Mouse (Mus musculus): Measurements from ENCODE around the gene Ecm2.

The Ecm2 gene

DNA sequence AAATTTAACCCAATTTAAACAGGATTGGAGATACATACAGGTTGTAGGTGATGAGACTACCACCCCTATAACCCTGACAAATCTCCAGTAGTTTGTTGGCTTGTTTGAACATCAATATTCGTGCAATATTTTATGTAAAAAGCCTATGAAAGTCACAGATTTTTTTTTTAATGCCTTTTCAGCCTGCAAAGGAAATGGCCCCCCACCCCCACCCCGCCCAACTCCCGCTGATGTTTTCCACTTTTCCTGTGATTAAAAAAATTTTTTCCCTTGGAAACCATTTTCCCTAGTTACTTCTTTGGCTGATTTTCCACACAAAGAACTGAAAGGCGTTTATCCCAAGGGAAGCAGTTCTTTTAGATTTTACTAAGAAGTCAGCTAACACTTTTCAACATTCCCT, at the start of gene Ecm2:
Gene Ecm2 (plus strand): TSS at position 301 of the 400 bp plus-strand sequence.
- no peak for DNase-seq

DNA sequence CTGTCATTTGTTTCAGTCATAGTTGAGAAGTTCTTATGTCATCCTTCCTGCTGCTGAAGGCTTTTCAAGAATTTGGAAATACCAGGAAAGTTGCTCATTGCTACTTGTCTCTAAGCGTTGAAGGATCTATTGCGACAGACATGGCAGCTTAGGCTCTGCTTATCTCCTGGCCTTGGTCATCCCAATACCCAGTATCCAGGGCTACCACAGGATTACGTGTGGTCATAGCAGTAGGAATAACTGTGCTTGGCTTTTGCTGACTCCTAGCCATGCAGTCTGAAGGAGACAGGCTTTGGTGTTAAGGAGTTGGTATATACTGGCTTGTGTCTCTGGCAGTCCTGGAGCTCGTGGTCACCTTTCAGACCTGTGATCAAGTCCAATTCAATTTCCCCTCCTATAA, 44.3 kb upstream of the Ecm2 start:
- DNase-seq = no peak

DNA sequence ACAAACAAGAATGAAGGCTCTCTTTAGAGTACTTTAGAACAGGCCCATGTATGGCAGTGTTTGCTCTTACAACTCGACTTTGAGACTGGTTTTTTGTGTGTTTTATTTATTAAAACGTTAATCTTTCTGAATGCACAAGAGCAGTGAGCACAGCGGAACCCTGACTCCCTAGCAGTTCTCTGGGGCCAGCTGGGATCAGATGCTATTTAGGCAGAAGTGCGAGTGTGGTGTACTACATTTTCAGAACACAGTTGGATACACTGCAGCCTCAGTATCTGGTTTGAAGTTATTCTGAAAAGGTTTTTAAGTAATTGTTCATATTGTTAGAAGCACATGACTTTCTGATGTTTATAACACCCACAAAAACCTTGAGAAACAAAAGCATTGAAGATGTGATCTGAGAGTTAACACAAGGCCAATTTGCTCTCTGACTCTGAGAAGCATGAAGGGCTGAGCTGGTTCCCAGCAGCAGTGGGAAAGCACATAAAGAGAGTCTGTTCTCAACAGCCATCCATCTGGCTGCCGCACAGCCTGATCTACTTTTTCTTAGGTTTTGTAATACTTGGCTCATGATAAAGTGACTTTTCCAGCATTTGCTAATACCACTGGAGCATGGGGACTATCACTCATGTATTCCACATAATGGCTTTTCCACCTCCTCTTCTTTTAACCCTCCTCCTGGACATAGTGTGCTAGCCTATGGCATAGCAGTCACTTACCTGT, 43.8 kb upstream of the Ecm2 start:
- no peak for DNase-seq

DNA sequence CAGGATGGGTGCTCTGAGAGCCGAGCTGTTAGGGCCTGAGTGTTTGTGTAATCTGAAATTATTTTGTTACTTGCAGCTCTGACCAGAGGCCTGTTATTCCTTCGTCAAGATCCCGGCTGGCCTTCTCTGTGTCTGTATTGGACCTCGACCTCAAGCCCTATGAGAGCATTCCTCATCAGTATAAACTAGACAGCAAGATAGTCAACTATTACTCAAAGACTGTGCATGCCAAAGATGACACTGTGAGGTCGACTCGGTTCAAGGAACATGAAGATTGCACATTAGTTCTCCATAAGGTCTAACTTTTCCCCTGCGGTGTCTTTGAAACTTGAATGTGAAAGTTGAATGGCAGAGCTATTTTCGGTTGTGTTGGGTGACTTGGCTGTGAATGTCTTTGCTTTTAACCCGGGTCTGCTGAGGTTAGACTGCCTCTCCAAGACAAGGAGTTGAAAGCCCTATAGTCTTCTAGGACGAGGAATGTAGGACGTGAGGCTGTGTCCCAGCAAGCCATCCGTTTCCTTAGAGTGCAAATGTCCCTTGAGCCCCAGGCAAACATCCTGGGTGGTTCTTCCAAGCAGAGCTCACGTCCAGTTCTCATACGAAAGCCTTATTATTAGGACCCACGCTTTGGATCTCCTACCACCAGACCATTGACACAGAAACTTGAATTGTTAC, 43.0 kb upstream of the Ecm2 start:
- DNase-seq = no peak

DNA sequence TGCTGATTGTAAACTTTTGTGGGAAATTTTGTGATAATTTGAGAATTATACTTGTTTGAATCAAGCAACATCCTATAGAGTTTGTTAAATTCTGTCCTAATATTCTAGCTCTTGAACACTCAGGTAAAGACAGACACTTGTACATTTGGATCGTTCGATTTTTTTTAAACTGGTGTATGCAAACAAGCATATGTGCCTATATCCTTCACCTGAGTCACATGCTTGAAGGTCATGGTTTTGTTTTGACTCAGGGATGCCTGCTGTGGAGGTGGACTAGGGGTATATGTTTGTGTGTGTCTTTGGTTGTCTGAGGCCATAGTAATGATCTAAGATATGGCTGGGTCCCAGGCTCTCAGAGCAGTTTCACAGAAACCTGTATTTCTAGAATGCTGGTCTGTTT, 41.7 kb upstream of the Ecm2 start:
- DNase-seq = no peak

DNA sequence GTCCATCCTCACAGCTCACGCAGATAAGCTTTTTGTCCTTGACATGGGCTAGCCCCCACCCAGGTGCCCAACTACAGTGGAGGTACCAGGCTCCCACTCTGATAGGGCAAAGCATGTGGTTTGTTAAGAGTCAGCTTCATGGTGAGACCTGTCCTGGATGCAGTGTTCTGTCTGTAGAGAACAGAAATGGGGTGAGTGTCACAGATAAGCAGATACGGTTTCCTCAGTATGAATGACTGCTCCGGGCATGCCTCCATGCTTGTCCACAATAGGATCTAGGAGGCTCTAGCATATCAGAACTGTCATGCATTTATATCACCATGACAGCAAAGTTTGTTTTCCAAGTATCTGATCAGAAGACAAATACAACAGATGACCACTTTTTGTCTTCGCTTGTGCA, 38.7 kb upstream of the Ecm2 start:
- DNase-seq = no peak

DNA sequence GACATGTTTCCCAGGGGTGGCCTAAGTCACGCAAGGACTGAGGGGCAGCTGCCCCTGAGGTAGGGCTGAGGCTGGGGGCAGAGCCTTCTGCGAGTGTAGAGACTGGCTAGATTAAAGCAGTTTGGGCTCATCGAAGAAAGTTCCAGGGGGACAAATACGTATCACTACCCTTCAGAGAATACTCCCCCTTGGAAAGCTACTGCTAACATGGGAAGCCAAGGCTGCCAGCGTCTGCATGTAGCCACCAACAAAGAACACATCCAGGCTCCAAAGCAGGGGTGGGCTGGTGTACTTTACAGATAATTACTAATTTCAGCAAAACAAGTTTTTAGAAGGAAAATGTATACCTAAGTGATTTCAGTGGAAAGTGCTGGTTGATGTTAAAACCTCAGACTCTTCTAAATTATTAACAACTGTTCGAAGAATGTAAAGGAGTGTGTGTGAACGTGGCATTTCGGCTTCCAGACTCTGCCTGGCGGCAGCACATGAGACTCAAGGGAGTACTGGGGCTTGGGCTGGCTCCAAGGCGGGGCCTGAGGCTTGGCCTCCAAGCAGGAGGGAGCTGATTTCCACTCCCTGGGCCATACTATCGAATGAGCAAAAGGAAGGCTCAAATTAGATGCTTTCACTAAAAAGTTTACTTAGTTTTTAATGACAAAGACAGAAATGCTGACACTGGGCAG, 38.1 kb upstream of the Ecm2 start:
- no peak for DNase-seq

DNA sequence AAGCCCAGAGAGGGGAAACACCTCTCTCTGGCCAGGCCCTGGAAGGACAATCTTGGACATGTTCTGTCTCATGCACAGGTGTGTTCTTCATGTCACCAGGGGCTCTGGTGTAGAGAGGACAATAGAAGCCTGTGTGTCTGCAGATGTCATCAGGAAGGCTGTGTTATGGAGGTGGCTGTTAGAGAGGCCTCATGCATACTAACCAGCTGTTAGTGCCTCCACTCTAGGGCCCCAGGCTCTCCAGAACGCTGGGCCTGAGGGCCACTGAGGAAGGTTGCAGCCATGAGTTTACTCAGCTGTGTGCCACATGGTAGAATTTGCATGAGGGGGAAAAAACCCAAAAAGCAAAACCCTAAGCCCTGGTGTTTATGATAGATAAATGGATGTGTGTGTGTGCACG, 37.0 kb upstream of the Ecm2 start:
- DNase-seq = no peak

DNA sequence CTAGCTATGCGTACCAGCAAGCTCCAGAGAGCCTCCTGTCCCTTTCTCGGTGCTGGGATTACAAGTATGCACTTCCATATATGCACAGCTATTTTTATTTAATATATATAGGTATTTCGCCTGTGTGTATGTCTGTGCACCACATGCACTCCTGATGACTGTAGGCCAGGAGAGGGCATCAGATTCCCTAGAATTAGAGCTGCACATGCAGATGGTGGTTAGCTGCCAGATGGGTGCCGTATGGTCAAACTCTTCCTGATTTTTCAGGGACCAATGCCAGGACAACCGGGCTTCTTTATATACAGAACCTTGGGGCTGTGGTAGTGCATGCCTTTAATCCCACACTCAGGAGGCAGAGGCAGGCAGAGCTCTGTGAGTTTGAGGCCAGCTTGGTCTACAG, 35.6 kb upstream of the Ecm2 start:
- no peak for DNase-seq

DNA sequence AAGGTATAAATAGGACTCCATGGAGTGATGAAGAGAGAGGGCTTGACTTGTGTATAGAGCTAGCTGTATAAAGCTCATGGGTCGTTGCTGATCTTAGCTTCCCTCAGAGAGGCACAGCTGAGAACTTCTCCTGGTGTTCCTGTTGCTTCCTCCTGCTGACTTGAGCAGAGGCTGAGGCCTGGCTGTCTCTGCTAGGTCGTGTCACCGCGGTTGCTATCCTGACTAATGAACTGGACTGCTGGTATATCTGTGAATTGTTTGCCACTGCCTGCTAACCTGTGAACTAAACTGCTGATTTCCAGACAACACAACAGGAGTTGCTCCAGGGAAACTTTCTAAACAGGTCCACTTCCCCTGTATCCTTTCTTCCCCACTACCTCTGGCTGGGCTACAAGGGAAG, 34.3 kb upstream of the Ecm2 start:
- DNase-seq = no peak

DNA sequence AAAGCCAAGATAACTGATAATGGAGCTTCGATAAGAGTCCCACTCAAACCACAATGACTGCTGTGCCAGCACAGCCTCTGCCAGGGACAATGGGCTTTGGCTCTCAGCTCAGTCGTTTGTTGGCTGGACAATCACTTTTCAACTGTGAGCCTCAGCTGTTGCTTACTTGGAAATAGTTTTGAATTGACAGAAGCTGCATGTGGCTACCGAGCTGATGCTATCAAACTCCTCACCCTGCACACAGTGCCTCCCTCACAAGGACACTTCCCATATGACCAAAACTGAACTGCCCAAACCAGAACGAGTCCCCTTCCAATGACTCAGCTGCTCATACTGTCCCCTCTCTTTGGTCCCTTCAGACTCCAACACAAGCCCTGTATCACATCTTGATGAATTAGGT, 33.8 kb upstream of the Ecm2 start:
- DNase-seq = no peak

DNA sequence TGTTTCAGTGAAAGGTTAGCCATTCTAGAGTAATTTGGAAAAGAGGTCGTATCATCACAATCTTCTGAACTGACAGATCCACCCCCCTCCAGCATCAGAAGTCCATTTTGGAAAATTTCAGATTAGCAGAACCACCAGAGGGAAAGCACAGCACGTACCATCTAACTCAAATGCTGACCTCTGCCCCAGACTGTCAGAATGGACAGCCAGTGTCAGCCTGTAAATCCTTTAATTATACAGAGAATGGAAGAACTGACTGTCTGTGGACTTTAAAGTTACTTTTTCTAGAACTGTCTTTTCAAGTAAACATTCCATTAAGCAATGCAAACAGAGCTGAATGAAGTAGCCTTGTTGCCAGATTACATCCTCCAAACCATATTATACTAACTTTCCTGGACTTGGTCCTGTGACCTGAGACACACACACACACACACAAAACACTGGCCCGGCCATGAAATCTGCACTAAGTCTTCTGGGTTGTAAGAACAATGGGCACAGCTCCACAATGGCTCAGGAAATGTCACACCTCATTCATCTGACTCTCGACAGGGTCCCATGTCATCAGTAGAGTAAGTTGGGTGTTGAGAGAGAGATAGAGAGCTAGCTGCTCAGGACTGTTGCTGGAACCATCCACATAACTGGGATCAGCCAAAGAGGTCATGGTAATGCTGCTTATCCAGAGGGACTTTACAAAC, 32.5 kb upstream of the Ecm2 start:
- no peak for DNase-seq

DNA sequence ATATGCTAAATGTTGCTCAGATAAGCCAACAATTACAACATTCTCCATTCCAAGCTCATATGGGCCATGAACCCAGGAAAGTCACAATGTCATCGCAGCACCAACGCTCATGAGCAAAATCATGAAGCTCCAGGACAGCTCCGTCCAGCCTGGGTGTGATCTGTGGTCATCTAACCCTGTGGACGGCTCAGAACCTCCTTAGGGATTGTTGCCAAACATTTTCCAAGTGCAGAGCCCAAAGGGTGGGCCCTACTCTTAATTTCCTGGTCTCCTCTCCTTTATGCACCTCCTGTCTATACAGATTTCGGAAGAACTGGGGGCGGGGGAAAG, 32.0 kb upstream of the Ecm2 start:
- DNase-seq = no peak

DNA sequence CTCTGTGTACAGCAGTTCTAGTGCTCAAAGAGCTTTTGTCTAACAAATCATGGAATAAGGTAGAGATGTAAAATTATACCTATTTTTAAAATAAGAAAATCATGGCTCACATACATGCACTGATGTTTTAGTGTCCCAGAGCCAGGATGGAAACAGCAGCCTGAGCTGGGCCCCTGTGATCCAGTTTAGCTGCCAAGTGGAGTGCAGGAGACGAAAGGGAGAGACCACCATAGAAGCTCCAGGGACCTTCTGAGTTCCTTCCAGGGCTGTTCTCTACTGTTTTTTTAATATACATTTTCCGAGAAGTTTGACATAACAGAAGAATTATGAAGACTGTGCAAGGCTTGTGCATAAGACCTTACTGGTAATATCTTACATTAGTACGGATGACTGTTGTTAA, 26.7 kb upstream of the Ecm2 start:
- no peak for DNase-seq

DNA sequence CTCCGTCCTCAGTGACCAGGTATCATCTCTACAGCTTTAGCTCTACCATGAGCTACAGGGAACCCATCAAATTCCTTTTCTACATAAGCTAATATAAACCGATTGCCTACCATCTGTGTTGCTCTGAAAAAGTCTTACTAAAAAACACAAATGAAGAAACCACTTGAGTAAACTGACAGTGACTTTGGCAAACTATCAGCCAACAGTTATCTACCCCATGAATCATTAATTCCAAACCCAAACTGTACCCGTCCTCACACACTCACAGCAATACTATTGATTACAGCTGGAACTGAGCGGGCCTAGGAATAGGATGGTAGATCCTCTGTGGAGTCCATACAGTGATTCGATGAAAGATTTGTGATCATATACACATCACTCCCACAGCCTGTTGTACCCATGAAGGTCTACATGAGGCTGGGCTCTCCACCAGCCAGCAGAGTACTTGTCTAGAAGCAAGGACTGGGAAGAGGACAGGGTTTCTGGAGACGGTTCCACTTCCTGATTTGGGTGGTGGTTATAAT, 25.7 kb upstream of the Ecm2 start:
- no peak for DNase-seq

DNA sequence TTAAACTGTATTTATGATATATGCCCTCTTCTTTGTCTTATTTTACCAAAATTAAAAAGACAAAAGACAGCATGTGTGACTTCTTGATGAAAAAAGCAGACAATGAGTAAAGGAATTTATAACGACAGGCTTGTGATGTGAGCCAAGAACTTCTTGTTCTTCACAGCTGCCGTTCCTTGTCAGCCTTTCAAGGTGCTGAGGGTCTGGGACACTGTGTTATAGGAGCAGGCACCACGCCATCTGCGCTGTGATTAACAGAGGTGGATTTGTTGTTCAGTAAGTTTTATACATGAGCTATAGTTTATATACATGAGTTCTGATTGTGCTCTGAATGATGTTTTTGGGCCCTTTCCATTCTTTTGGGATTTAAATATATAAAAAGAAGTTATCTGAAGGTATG, 25.2 kb upstream of the Ecm2 start:
- DNase-seq = no peak

DNA sequence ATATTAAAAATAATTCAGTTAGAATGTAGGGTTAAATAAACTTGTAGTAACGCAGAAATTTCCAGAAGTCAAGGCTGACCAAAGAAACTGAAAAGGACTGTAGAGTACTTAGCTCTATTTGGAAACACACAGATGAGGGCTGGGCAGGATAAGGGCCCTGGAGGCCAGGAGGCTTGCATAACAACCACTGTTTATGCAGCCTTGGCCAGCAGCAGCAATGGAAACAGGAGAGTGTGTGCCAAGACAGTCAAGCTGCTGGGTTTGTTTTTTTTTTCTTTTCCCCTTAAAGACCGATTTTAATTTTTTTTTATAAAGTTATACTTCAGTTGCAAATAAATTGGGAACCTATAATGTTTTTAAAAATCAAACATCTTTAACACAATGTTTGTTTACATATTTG, 24.6 kb upstream of the Ecm2 start:
- no peak for DNase-seq

DNA sequence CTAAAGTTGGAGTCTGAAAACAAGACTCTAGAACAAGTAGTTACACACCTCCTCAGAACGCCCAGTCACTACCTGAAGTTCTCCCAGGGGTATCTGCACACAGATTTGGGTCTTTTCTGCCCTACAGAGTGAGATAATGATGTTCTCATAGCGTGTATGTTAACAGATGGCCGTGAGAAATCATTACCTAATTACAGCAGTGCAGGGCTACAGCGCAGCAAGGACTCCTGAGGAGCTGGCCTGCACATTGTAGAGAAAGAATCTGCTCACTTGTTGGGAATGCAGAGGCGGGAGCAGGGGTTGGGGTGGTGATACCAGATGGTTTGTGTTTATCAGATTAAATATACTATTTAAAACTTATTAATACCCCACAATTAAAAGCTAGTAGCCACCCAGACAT, 24.1 kb upstream of the Ecm2 start:
- peak; percentile 3 for DNase-seq

DNA sequence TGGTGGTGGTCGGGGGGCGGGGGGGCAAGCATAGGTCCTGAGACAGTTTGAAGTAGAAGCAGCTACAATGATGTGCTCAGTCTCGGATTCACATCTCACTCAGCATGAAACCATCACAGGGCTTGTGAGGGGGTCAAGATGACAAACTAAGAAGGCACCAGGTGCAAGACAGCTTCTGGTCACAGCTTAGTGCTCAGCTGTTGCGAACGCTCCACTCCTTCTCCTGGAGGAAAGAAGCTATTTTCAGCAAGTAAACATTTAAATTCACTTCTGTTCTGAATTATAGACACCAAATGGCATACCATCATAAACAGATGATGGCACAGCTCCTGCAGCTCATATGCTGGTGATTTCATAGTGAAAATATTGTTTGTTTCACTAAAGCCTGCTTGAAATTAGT, 19.2 kb upstream of the Ecm2 start:
- DNase-seq = no peak

DNA sequence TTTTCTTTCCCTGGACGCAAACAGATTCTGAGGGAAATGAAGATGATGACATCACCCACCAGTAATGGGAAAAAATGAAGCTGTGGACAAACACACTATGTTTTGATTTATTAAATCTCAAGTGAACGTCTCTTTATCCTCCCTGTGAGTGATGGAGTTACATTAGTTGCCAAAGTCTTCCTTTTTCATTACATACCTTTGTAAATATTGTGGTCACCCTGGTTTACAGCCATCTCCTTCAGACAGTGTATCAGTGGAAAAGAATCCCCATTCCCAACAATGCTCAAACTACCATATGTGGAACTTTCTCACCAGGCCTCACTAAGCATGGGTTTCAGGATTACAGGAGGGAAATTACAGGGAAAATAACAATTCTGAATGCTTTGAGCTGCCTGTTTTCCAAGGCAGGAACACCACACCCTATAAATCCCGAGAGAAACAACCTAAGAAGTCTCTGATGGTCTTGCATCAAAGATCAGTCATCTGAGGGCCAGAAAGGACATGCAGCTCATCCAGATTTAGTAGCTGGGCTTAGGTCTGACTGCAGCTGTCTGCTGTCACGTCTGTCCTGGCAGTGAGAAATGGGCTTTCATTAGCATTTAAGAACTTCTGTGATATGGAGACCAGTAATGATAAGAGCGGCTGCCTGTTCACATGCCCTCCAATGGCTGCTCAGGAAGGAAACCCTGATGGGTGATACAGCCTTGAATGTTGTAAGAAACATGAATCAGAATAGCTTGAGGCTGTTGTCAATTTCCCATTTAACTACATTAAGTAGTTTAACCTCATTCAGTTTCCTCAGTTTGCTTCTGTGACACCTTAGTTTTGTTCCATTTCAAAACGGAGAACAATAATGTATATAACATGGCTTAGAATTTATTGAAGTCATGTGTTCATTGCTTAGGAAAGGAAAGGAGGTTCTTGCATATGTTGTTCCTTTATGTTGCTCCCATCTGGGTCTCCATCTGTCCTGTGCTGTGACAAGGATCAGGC, 11.9 kb upstream of the Ecm2 start, which contains the start of gene Tes3-ps:
Gene Tes3-ps (plus strand): TSS at position 943 of the 993 bp plus-strand sequence.
- no peak for DNase-seq

DNA sequence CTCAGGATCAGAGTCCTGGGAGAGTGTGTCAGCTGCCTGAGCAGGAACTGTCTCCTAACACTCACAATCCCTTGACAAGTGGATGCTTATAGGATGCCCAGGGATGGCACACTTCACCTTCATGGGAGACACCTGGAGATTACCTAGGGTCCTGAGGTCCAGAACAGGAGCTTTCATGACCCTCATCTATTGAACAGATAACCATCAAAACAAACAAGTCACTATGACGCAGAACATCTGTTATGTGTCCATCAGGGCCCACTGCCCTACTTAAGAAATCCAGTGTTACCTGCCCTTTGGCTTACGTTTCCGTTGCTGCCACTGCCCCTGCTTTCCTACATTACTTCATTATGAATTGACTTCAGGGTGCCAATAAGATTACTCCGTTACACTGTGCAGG, 1.2 kb downstream of the Ecm2 start:
- no peak for DNase-seq

DNA sequence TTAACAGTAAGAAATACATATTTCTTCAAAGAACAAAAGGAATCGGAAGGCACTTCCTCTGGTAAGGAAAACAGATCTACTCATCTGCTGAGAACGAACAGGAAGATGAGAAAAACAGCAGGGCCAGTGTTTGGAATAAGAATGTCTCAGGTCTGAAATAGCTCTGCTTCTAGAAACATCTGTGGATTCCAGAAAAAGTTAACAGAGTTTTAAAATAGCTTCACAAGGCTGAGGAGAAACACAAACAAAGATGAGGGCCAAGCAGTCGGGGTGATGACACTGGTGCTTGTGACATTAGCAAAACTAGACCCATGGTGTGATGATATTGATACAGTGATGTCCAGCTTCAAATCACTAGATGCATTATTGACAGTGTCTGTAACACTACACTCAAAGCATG, 2.6 kb downstream of the Ecm2 start:
- no peak for DNase-seq
